Mouse (Mus musculus): ENCODE data around the gene Hist1h4b. TPM values are rescaled to one million over a fixed set of nuclear protein-coding genes. Genes with fewer than 3 reads are reported as not detected.
A peak's percentile ranks its signal among the peaks of the same experiment; 100 is the strongest.
"Not testable (repeated sequence)": the region's sequence is repeated elsewhere in the genome, so short reads cannot be mapped to it uniquely, and the experiment has no call there.

Hist1h4b gene
- polyA plus RNA-seq, 1 experiment from 2014 or later: 2.1 TPM

DNA sequence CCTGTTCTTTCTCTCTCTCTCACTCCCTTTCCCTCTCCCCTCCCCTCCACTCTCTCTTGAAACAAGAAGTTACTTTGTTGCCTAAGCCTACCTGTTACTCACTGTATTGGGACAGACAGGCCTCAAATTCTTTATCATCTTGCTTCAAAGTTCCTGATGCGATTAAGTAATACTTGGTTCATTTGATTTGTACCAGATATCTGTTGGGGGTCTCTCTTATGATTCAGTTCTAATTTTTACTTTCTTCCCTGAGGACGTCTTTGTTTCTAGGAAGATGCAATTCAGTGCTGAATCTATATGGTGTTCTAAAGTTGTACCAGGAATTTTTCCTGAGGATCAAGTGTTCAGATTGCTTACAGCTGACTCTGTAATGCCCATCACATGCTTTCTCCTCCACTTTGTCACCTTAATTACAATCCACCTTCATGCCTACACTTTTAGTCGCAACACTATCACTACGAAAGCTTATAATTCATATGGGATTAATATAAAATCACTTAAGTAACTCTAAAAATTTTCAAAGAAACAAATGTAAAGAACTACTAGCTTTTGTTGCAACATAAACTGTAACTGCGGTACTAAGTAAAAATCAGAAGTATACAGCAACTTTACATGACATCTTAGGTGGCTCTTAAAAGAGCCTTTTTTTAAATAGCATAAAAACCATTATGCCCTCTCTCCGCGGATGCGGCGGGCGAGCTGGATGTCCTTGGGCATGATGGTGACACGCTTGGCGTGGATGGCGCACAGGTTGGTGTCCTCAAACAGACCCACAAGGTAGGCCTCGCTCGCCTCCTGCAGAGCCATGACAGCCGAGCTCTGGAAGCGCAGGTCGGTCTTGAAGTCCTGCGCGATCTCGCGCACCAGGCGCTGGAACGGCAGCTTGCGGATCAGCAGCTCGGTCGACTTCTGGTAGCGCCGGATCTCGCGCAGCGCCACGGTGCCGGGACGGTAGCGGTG lies 12.1 kb upstream of the Hist1h4b start:
- Histone ChIP-seq H3K4me2 (replicated peaks) (peak overlapping the region; percentile 84), H3K4me3 (replicated peaks; ENCODE audit: low read length) (peak overlapping the region; percentile 29), H3K36me3 (replicated peaks; ENCODE audit: control insufficient read depth, insufficient read depth) (no peaks in the 10 kb centered on the region), H3K27me3 (ENCODE audit: control insufficient read depth, insufficient read depth, low read length) (no peaks in the 10 kb centered on the region), H3K9ac (no peak overlapping the region), H3K4me1 (replicated peaks; ENCODE audit: control insufficient read depth, insufficient read depth, low read length) (peaks cover 17% of the 10 kb centered on the region), H3K9me3 (ENCODE audit: control insufficient read depth, low read length) (no peaks in the 10 kb centered on the region), H3K27ac (no peak overlapping the region)
- 1% methylated on average over 17 of the region's 36 CpGs for WGBS
- ATAC-seq (ENCODE audit: low FRiP score) (no peak), DNase-seq (ENCODE audit: low spot score) (no peak)

DNA sequence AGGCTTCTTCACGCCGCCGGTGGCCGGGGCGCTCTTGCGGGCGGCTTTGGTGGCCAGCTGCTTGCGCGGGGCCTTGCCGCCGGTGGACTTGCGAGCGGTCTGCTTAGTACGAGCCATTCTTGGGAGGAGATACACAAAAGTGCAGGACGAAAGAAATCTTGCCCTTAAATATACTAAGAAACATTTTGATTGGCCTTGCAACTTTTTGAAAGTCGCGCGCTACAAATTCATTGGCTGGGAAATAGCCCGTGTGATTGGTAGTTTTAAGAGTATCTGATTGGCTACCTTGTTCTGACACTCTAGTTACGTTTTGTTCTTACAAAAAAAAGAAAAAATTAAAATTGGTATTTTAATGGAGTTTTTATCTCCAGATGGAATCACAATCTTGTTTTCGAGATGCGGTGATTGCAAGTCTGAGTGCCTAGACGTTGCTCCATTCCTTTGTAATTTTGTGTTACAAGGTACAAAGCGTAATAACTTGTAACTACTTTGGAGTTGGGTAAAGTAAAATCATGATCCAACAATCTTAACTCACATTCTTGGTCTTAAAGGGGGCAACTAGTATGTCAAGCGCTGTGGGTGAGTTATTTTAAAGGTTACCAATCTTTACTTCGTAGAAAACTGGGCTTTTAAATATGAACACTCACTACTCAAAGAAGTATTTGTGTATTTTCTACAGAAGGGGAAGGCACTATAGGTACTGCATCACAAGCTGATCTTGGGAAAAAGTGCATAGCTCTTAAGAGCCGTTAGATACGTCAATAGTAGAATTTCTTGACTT lies 11.2 kb upstream of the Hist1h4b start, which contains the start of gene Hist1h3c:
Gene Hist1h3c, minus strand, starts transcription at position 222 of the 781 bp plus-strand sequence.
- peak; percentile 75; the same call in 1 of the 2 replicates for ATAC-seq (ENCODE audit: low FRiP score)
- Histone ChIP-seq H3K4me1 (replicated peaks; ENCODE audit: control insufficient read depth, insufficient read depth, low read length) (peaks cover 11% of the 10 kb centered on the region), H3K9ac (peak within 1 kb of the TSS; percentile 56), H3K4me2 (replicated peaks) (peak within 1 kb of the TSS; percentile 84), H3K4me3 (replicated peaks; ENCODE audit: low read length) (peak within 1 kb of the TSS; percentile 29), H3K9me3 (ENCODE audit: control insufficient read depth, low read length) (no peaks in the 10 kb centered on the region), H3K27ac (peak within 1 kb of the TSS; percentile 92), H3K36me3 (replicated peaks; ENCODE audit: control insufficient read depth, insufficient read depth) (no peaks in the 10 kb centered on the region), H3K27me3 (ENCODE audit: control insufficient read depth, insufficient read depth, low read length) (no peaks in the 10 kb centered on the region)
- peak; percentile 95 for DNase-seq (ENCODE audit: low spot score)
- 1% methylated on average over 24 of the region's 28 CpGs for WGBS

DNA sequence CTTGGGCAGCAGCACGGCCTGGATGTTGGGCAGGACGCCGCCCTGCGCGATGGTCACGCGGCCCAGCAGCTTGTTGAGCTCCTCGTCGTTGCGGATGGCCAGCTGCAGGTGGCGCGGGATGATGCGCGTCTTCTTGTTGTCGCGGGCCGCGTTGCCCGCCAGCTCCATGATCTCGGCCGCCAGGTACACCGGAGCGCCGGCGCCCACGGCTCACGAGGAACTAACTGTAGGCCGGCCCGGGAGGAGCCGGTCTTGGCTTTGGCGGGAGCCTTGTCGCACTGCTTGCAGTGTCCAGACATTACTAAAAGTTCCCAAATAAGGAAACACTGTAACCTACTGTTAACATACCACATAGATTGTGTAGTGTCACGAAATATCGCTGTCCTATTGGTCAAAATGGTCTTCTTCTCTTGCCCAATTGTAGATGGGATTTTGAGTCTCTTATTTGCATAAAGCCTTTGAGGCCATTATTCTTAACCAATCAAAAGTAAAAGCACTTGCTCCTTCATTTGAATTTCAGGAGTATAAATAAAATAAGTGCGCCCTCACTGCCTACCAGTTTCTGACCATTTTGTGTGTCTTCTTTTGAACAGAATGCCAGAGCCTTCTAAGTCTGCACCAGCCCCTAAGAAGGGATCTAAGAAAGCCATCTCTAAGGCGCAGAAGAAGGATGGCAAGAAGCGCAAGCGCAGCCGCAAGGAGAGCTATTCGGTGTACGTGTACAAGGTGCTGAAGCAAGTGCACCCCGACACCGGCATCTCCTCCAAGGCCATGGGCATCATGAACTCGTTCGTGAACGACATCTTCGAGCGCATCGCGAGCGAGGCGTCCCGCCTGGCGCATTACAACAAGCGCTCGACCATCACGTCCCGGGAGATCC lies 10.4 kb upstream of the Hist1h4b start, which contains the start of gene Hist1h2bb:
Gene Hist1h2bb, plus strand, starts transcription at position 534 of the 880 bp plus-strand sequence.
- H3K27me3 ChIP-seq (ENCODE audit: control insufficient read depth, insufficient read depth, low read length); H3K9me3 ChIP-seq (ENCODE audit: control insufficient read depth, low read length); H3K36me3 ChIP-seq (replicated peaks; ENCODE audit: control insufficient read depth, insufficient read depth): not testable (repeated sequence)
- H3K4me1 ChIP-seq (replicated peaks; ENCODE audit: control insufficient read depth, insufficient read depth, low read length): peaks cover 11% of the 10 kb centered on the region
- H3K4me3 ChIP-seq (replicated peaks; ENCODE audit: low read length): peak within 1 kb of the TSS; percentile 29
- WGBS: under 1% methylated on average over 36 of the region's 58 CpGs
- peak within 1 kb of the TSS; percentile 84 for H3K4me2 ChIP-seq (replicated peaks)
- H3K9ac ChIP-seq: peak within 1 kb of the TSS; percentile 56
- H3K27ac ChIP-seq: peak within 1 kb of the TSS; percentile 92
- DNase-seq (ENCODE audit: low spot score): peak; percentile 84
- ATAC-seq (ENCODE audit: low FRiP score): peak; percentile 94

DNA sequence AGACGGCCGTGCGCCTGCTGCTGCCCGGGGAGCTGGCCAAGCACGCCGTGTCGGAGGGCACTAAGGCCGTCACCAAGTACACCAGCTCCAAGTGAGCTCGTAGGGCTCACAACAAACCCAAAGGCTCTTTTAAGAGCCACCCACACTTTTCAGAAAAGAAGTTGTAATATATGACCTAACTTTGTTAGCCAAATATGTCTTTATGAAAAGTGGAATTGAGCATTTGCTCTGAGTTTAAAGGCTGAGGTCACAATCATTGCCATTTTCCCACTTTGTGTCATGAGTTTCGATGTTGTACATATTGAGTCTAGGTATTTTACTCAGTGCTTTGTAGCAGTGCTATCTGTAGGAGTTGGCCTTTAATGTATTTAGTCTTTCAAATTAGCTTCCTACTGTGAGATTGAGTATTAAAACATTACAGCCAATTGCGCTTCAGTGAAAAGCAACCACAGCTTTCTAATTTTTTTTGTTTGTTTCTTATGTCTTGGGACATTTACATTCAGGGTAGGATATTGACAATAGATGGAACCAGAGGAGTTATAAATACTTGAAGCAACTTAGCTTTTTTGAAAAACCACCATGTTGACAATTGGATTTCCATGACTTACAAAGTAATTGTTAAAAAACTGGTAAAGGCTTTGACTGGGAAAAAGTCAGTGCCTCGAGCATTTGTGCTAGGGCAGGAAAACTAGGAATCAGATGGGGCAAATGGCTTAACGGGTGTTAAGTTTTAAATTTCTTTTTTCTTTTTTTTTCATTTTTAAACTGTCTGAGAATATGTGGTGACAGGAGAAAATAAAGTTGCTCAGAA lies 9.5 kb upstream of the Hist1h4b start:
- no peaks in the 10 kb centered on the region for H3K27me3 ChIP-seq (ENCODE audit: control insufficient read depth, insufficient read depth, low read length)
- no peaks in the 10 kb centered on the region for H3K9me3 ChIP-seq (ENCODE audit: control insufficient read depth, low read length)
- peak overlapping the region; percentile 92 for H3K27ac ChIP-seq
- H3K4me1 ChIP-seq (replicated peaks; ENCODE audit: control insufficient read depth, insufficient read depth, low read length): peaks cover 15% of the 10 kb centered on the region
- peak overlapping the region; percentile 29 for H3K4me3 ChIP-seq (replicated peaks; ENCODE audit: low read length)
- ATAC-seq (ENCODE audit: low FRiP score): peak; percentile 4; the same call in 1 of the 2 replicates
- H3K36me3 ChIP-seq (replicated peaks; ENCODE audit: control insufficient read depth, insufficient read depth): no peaks in the 10 kb centered on the region
- peak overlapping the region; percentile 54 for H3K9ac ChIP-seq
- no peak for DNase-seq (ENCODE audit: low spot score)
- WGBS: 5% methylated on average over 10 of the region's 13 CpGs
- peak overlapping the region; percentile 84 for H3K4me2 ChIP-seq (replicated peaks)

DNA sequence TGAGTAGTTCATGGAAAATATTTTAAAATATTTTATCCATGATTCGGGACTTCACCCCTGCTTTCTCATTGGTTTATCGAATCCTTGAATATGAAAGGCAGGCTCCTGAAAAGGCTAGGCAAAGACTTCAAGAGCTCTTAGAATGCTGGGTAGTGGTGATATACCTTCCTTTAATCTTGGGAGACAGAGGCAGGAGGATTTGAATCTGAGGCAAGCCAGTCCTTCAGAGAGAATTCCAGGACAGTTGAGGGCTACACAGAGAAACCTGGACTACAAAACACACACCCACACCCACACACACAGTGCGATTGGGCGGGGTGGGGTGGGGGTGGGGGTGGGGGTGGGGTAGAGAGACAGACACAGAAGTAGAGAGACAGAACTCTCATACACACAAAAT lies 8.9 kb upstream of the Hist1h4b start:
- WGBS: 5% methylated on average over 4 of the region's 4 CpGs
- DNase-seq (ENCODE audit: low spot score): no peak
- Histone ChIP-seq H3K27me3 (ENCODE audit: control insufficient read depth, insufficient read depth, low read length) (no peaks in the 10 kb centered on the region), H3K27ac (peak overlapping the region; percentile 92; the same call in 1 of the 2 replicates), H3K36me3 (replicated peaks; ENCODE audit: control insufficient read depth, insufficient read depth) (no peaks in the 10 kb centered on the region), H3K9me3 (ENCODE audit: control insufficient read depth, low read length) (no peaks in the 10 kb centered on the region), H3K4me3 (replicated peaks; ENCODE audit: low read length) (no peak overlapping the region), H3K9ac (0 out of 2 replicates have a peak overlapping the region, but pooled peaks have one; percentile 54), H3K4me1 (replicated peaks; ENCODE audit: control insufficient read depth, insufficient read depth, low read length) (peaks cover 15% of the 10 kb centered on the region), H3K4me2 (replicated peaks) (no peak overlapping the region)
- ATAC-seq (ENCODE audit: low FRiP score): no peak

DNA sequence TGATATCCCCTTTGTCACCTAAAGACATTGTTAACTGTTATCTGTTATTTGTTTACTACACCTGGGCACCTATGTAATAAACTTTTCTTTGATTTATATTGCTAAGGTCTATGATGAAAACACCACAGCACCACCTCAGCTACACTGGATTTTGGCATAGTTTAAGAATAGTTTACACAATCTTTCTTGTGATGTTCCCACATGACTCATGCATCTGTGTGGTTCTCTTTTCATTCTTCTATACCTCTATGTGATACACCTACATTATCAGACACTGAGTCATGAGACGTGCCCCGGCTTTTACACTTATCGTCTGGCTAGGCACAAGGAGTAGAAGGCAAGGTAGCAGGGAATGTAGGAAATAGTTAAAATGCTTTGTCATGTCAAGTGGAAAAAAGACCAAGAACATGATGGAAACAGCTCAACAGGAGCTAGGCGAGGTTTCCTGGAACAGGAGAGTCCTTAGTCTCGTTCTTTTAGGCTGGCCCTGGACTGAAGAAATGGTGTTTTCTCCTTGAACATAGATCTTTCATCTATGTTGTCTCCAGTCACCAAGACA lies 7.2 kb upstream of the Hist1h4b start:
- H3K9me3 ChIP-seq (ENCODE audit: control insufficient read depth, low read length): no peaks in the 10 kb centered on the region
- WGBS: 92% methylated on average over 5 of the region's 5 CpGs
- no peak overlapping the region for H3K4me2 ChIP-seq (replicated peaks)
- no peak for ATAC-seq (ENCODE audit: low FRiP score)
- no peak overlapping the region for H3K9ac ChIP-seq
- no peak for DNase-seq (ENCODE audit: low spot score)
- H3K4me3 ChIP-seq (replicated peaks; ENCODE audit: low read length): no peak overlapping the region
- no peak overlapping the region for H3K27ac ChIP-seq
- no peaks in the 10 kb centered on the region for H3K36me3 ChIP-seq (replicated peaks; ENCODE audit: control insufficient read depth, insufficient read depth)
- no peaks in the 10 kb centered on the region for H3K27me3 ChIP-seq (ENCODE audit: control insufficient read depth, insufficient read depth, low read length)
- H3K4me1 ChIP-seq (replicated peaks; ENCODE audit: control insufficient read depth, insufficient read depth, low read length): peaks cover 15% of the 10 kb centered on the region

DNA sequence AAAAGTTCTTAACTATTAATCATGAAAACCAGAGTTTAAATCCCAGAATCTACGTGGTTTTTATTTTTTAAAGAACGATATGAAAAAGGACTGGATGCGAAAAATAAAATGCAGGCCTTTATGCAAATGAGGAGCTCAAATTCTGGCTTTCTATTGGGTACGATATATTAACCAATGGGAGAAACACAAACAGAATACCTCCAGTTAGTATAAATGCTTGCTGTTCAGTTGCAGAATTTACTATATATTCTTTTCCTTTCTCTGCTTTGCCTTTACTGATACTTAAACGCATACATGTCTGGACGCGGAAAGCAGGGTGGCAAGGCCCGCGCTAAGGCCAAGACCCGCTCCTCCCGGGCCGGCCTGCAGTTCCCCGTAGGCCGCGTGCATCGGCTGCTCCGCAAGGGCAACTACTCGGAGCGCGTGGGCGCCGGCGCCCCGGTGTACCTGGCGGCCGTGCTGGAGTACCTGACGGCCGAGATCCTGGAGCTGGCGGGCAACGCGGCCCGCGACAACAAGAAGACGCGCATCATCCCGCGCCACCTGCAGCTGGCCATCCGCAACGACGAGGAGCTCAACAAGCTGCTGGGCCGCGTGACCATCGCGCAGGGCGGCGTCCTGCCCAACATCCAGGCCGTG lies 5.9 kb upstream of the Hist1h4b start, which contains the start of gene Hist1h2ab:
Gene Hist1h2ab, plus strand, starts transcription at position 288 of the 639 bp plus-strand sequence.
- WGBS: 1% methylated on average over 25 of the region's 47 CpGs
- H3K4me1 ChIP-seq (replicated peaks; ENCODE audit: control insufficient read depth, insufficient read depth, low read length): peaks cover 11% of the 10 kb centered on the region
- ATAC-seq (ENCODE audit: low FRiP score): peak; percentile 66
- DNase-seq (ENCODE audit: low spot score): peak; percentile 78
- peak within 1 kb of the TSS; percentile 70 for H3K4me2 ChIP-seq (replicated peaks)
- H3K27me3 ChIP-seq (ENCODE audit: control insufficient read depth, insufficient read depth, low read length); H3K36me3 ChIP-seq (replicated peaks; ENCODE audit: control insufficient read depth, insufficient read depth); H3K9me3 ChIP-seq (ENCODE audit: control insufficient read depth, low read length): not testable (repeated sequence)
- H3K9ac ChIP-seq: peak within 1 kb of the TSS; percentile 60
- H3K4me3 ChIP-seq (replicated peaks; ENCODE audit: low read length): peak within 1 kb of the TSS; percentile 40
- peak within 1 kb of the TSS; percentile 93 for H3K27ac ChIP-seq
